Mouse (Mus musculus) bone marrow, adult 2 months (tissue): ENCODE results near the gene Gm11034.

Experiments used
- CTCF ChIP-seq: fragments of 200-500 bp; IDR thresholded peaks from 2 replicates; pipeline ENCODE4 v1.5.1; 2011; ENCODE audit warnings: low read length, control low read depth; ENCODE audit not compliant: control insufficient read depth, insufficient read depth
- POLR2A ChIP-seq: fragments of 200-500 bp; IDR thresholded peaks from 2 replicates; pipeline ENCODE4 v1.6.1; 2011; ENCODE audit warnings: low read depth, mild to moderate bottlenecking, control low read depth, low read length, borderline replicate concordance; ENCODE audit not compliant: control insufficient read depth

DNA sequence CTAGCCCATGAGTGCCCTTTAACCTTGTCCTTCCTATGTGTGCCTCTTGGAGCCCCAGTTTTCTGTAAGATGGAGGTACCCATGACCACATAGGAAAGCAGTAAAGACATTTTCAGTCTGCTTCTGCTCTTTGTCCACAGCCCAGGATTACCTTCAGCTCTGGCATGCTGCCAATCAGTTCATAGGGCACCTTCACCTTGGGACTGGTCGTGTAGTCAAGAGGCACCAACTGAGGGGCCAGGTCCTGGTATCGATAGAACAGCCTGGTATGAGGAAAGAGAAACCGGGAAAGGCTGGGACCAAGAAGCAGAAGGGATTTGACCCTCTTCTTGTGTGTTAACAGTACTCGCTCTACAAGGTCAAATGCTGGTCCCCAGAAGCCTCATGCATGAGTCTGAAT lies 3.2 kb downstream of the Gm11034 start:
- no peak for TF ChIP-seq POLR2A
- TF ChIP-seq CTCF, result no peak
